Mouse (Mus musculus): ENCODE results near the gene 4930595D18Rik.

DNA sequence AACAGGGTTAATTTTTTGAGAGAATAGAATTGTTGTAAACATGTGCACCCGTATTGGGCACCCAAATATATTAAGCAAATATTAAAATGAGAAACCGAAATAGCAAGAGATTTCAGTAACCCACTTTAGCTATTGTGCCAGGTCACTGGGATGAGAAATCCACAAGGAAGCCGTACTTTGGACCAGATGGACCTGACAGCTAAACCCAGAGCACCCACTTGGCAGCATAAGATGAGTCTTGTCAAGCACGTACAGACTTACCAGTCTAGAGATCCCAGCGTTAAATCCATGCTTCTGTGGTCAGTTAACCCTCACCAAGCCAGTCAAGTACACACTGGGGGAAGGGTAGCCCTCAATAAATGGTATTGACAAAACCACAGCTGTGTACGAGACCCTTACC is 58.6 kb downstream of the 4930595D18Rik start:
- TF ChIP-seq CTCF (IDR thresholded peaks at IDR 0.05; ENCODE audit: control insufficient read depth, insufficient read depth, low read length) (no peak), POLR2A (IDR thresholded peaks at IDR 0.05; ENCODE audit: borderline replicate concordance, control insufficient read depth, low read depth, low read length) (no peak)

All from bone marrow, adult 2 months (tissue).